Mouse (Mus musculus) heart, adult 11 months (tissue): Measurements from ENCODE around the gene Gbe1.

ENCODE experiments used
- DNase-seq: peaks from one replicate; pipeline ENCODE4 v3.0.0; 2022

Gbe1 gene

GRCm38 (mm10) chr16:70585964-70586363 lies 272.2 kb downstream of the Gbe1 start:
- DNase-seq: peak; percentile 91

DNA sequence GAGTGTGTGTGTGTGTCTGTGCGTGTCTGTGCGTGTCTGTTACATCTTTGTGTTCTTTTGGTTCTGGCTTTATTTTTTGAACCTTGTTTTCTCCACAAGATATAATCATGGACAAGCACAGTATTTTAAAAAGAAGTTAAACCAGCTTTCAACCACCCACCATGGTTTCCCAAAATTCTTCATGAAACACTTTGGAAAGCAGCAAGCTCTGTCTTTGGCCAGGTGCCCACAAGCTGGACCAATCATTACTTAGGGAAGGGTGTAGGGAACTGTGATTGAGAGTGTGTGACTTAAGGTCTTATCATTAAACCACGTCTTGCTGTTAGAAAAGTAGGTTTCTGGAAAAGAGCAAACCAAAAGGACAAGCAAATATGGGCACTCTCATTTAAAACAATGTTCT lies 288.6 kb downstream of the Gbe1 start:
- DNase-seq: no peak

GRCm38 (mm10) chr16:70608358-70608757 lies 294.6 kb downstream of the Gbe1 start:
- DNase-seq: no peak

GRCm38 (mm10) chr16:70617691-70618090 lies 303.9 kb downstream of the Gbe1 start:
- no peak for DNase-seq

DNA sequence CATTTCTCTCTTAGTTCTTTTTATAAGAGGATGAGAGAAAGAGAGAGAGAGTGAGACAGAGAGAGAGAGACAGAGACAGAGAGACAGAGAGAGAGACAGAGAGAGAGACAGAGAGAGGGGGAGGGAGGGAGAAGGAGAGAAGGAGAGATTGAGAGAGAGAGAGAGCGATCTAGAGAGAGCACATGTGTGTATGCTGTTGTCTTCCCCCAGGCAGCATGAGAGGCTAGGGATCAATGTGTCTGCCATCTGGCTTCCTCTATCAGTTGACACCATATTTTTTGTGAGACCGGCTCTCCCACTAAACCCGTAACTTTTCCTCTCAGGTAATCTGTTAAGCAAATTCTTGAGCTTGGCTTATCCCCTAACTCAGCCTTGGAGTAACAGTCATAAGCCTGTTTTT lies 304.4 kb downstream of the Gbe1 start:
- DNase-seq: no peak
